Mouse (Mus musculus): Measurements from ENCODE around the gene Palm.

Gene Palm

GRCm38 (mm10) chr10:79772320-79772719, 21.1 kb upstream of the Palm start:
- DNase-seq (ENCODE audit: low spot score) = no peak

- DNase-seq (ENCODE audit: low spot score) = no peak
Observed at GRCm38 (mm10) chr10:79773208-79773607, 20.2 kb upstream of the Palm start.

- no peak for DNase-seq (ENCODE audit: low spot score)
Observed at GRCm38 (mm10) chr10:79774486-79775279, 18.7 kb upstream of the Palm start.

GRCm38 (mm10) chr10:79777103-79777531, 16.3 kb upstream of the Palm start, which contains the start of gene Fstl3:
TSS of gene Fstl3 (plus strand) at chr10:79777272.
- no peak for DNase-seq (ENCODE audit: low spot score)

- DNase-seq (ENCODE audit: low spot score) = peak; percentile 38
Observed at GRCm38 (mm10) chr10:79778006-79778405, 15.4 kb upstream of the Palm start.

- DNase-seq (ENCODE audit: low spot score) = no peak
Observed at GRCm38 (mm10) chr10:79779193-79779592, 14.2 kb upstream of the Palm start.

GRCm38 (mm10) chr10:79779784-79780663, 13.3 kb upstream of the Palm start:
- peak; percentile 93 for DNase-seq (ENCODE audit: low spot score)

GRCm38 (mm10) chr10:79780664-79781015, 12.7 kb upstream of the Palm start:
- no peak for DNase-seq (ENCODE audit: low spot score)

GRCm38 (mm10) chr10:79781139-79781538, 12.2 kb upstream of the Palm start:
- DNase-seq (ENCODE audit: low spot score) = no peak

- no peak for DNase-seq (ENCODE audit: low spot score)
Observed at GRCm38 (mm10) chr10:79781956-79782355, 11.4 kb upstream of the Palm start.

- no peak for DNase-seq (ENCODE audit: low spot score)
Observed at GRCm38 (mm10) chr10:79783050-79783449, 10.3 kb upstream of the Palm start.

GRCm38 (mm10) chr10:79783920-79784800, 9.2 kb upstream of the Palm start:
- DNase-seq (ENCODE audit: low spot score) = no peak

GRCm38 (mm10) chr10:79788386-79789158, 4.8 kb upstream of the Palm start:
- DNase-seq (ENCODE audit: low spot score) = peak; percentile 66

GRCm38 (mm10) chr10:79789581-79789980, 3.8 kb upstream of the Palm start:
- no peak for DNase-seq (ENCODE audit: low spot score)

GRCm38 (mm10) chr10:79790861-79791260, 2.5 kb upstream of the Palm start, which contains the start of gene Prss57:
TSS of gene Prss57 (minus strand) at chr10:79790961.
- no peak for DNase-seq (ENCODE audit: low spot score)

- no peak for DNase-seq (ENCODE audit: low spot score)
Observed at GRCm38 (mm10) chr10:79792339-79793040, 882 bp upstream of the Palm start.

GRCm38 (mm10) chr10:79793738-79794490, 542 bp downstream of the Palm start:
- DNase-seq (ENCODE audit: low spot score) = no peak

GRCm38 (mm10) chr10:79794491-79794931, 1.1 kb downstream of the Palm start:
- peak; percentile 55 for DNase-seq (ENCODE audit: low spot score)

GRCm38 (mm10) chr10:79795905-79796304, 2.5 kb downstream of the Palm start:
- DNase-seq (ENCODE audit: low spot score) = no peak

- DNase-seq (ENCODE audit: low spot score) = no peak
Observed at GRCm38 (mm10) chr10:79797326-79797725, 4.0 kb downstream of the Palm start.
